Mouse (Mus musculus) CD4-positive helper T cell, adult 2 months (primary cell): ENCODE data around the gene Lmf1.

ENCODE experiments used
- DNase-seq: peaks from one replicate; pipeline ENCODE4 v3.0.0-alpha.2; 2012; ENCODE audit warnings: low read depth, missing footprints, low spot score

Gene Lmf1

GRCm38 (mm10) chr17:25602366-25602765, 23.5 kb downstream of the Lmf1 start:
- no peak for DNase-seq

GRCm38 (mm10) chr17:25604234-25604633, 25.3 kb downstream of the Lmf1 start:
- no peak for DNase-seq

GRCm38 (mm10) chr17:25608137-25608785, 29.4 kb downstream of the Lmf1 start:
- DNase-seq: no peak

- DNase-seq: no peak
Measured at GRCm38 (mm10) chr17:25608821-25609505, 30.1 kb downstream of the Lmf1 start.

- no peak for DNase-seq
Measured at GRCm38 (mm10) chr17:25609506-25609828, 30.6 kb downstream of the Lmf1 start.

- DNase-seq: no peak
Measured at GRCm38 (mm10) chr17:25610151-25610550, 31.3 kb downstream of the Lmf1 start.

- no peak for DNase-seq
Measured at GRCm38 (mm10) chr17:25612537-25612936, 33.7 kb downstream of the Lmf1 start.

GRCm38 (mm10) chr17:25613323-25613722, 34.4 kb downstream of the Lmf1 start:
- no peak for DNase-seq

- no peak for DNase-seq
Measured at GRCm38 (mm10) chr17:25614723-25615510, 36.0 kb downstream of the Lmf1 start.

- no peak for DNase-seq
Measured at GRCm38 (mm10) chr17:25618508-25619056, 39.7 kb downstream of the Lmf1 start.

GRCm38 (mm10) chr17:25623441-25623840, 44.6 kb downstream of the Lmf1 start:
- no peak for DNase-seq

GRCm38 (mm10) chr17:25623935-25624334, 45.0 kb downstream of the Lmf1 start:
- no peak for DNase-seq

GRCm38 (mm10) chr17:25624446-25625119, 45.7 kb downstream of the Lmf1 start:
- DNase-seq: no peak

GRCm38 (mm10) chr17:25625282-25625681, 46.4 kb downstream of the Lmf1 start:
- DNase-seq: no peak

- DNase-seq: no peak
Measured at GRCm38 (mm10) chr17:25626196-25627043, 47.5 kb downstream of the Lmf1 start.

GRCm38 (mm10) chr17:25630313-25630712, 51.4 kb downstream of the Lmf1 start:
- DNase-seq: no peak

GRCm38 (mm10) chr17:25634070-25634469, 55.2 kb downstream of the Lmf1 start:
- DNase-seq: no peak

GRCm38 (mm10) chr17:25635387-25635786, 56.5 kb downstream of the Lmf1 start:
- DNase-seq: no peak

GRCm38 (mm10) chr17:25635806-25636205, 56.9 kb downstream of the Lmf1 start:
- DNase-seq: no peak

GRCm38 (mm10) chr17:25637986-25638385, 59.1 kb downstream of the Lmf1 start:
- DNase-seq: no peak

- DNase-seq: no peak
Measured at GRCm38 (mm10) chr17:25638442-25638841, 59.6 kb downstream of the Lmf1 start.
